Comparison of ENCODE assay signal across 16 mouse cellular contexts in the genomic region with DNA sequence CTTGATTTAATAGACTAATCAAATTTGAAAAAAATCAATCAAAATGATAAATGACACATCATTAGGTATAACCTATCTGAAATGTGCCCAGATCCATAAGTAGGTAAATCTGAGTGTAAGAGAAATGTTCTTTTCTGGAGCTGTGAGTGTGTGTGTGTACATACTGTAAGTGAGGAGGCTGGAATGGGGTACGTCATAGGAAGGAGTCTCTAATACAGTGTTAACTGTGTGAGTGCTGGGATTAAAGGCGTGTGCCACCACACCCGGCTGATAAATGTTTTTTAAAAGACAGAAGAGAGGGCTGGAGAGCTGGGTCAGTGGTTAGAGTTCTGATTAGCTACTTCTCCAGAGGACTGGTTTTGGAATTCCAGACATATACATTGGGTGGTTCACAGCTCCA. TPM values are rescaled to one million over a fixed set of nuclear protein-coding genes. Genes with fewer than 3 reads are reported as not detected.
DNase-seq lines count a peak whose midpoint lies in the region; ATAC-seq and TF ChIP-seq lines count a peak whose summit lies in the region.
"Had no signal": no experiment of that assay in that cellular context is flagged by ENCODE, and none has a peak within 500 bp of the region (broad histone marks: within the 10 kb centered on the region; RNA-seq: fewer than 3 reads in every experiment).

No protein-coding gene starts in this region.

- H3K27ac ChIP-seq in heart, embryonic 13.5 days (replicated peaks) = peak overlapping the region; percentile 59
- no peak overlapping the region for H3K27ac ChIP-seq in lung, embryonic 15.5 days
- peak overlapping the region; percentile 90 for H3K27ac ChIP-seq in bone marrow macrophage, adult 2 months (ENCODE audit: insufficient read depth, low read depth, low read length)
- H3K27ac ChIP-seq: embryonic facial prominence, embryonic 13.5 days; limb, embryonic 15.5 days had no signal

- 28% methylated on average over 3 of the region's 3 CpGs for WGBS in heart, embryonic 13.5 days
- WGBS in lung, embryonic 15.5 days = 48% methylated on average over 3 of the region's 3 CpGs

- ATAC-seq in heart, embryonic 13.5 days (ENCODE audit: extremely low read depth, insufficient number of reproducible peaks, low FRiP score, low TSS enrichment) = no peak
- ATAC-seq in lung, embryonic 15.5 days (ENCODE audit: borderline replicate concordance, extremely low read depth, low FRiP score, low TSS enrichment) = no peak
- peak; percentile 76; the same call in 1 of the 2 replicates for ATAC-seq in megakaryocyte-erythroid progenitor cell, adult 5-6 weeks (replicated peaks; ENCODE audit: low FRiP score, low TSS enrichment, poor library complexity, severe bottlenecking)
- ATAC-seq in frontal cortex, adult (ENCODE audit: low TSS enrichment) = no peak
- ATAC-seq: forebrain, postnatal 0 days had no signal

- TF ChIP-seq POLR2A in bone marrow macrophage, adult 2 months (IDR thresholded peaks at IDR 0.05; ENCODE audit: borderline replicate concordance, low read depth, low read length) = no peak

- H3K9me3 ChIP-seq in heart, embryonic 13.5 days = no peaks in the 10 kb centered on the region
- no peaks in the 10 kb centered on the region for H3K9me3 ChIP-seq in lung, embryonic 15.5 days
- H3K9me3 ChIP-seq: embryonic facial prominence, embryonic 13.5 days; limb, embryonic 15.5 days had no signal

- no peak overlapping the region for H3K4me3 ChIP-seq in heart, embryonic 13.5 days
- no peak overlapping the region for H3K4me3 ChIP-seq in lung, embryonic 15.5 days
- peak overlapping the region; percentile 27; the same call in 1 of the 2 replicates for H3K4me3 ChIP-seq in bone marrow macrophage, adult 2 months (ENCODE audit: insufficient read depth, low read length)
- H3K4me3 ChIP-seq: embryonic facial prominence, embryonic 13.5 days; limb, embryonic 15.5 days had no signal

- H3K4me2 ChIP-seq in heart, embryonic 13.5 days = peak overlapping the region; percentile 37
- peak overlapping the region; percentile 27 for H3K4me2 ChIP-seq in lung, embryonic 15.5 days
- H3K4me2 ChIP-seq: embryonic facial prominence, embryonic 13.5 days; limb, embryonic 15.5 days had no signal

- H3K27me3 ChIP-seq in heart, embryonic 13.5 days (replicated peaks) = no peaks in the 10 kb centered on the region
- no peaks in the 10 kb centered on the region for H3K27me3 ChIP-seq in lung, embryonic 15.5 days
- H3K27me3 ChIP-seq: embryonic facial prominence, embryonic 13.5 days; limb, embryonic 15.5 days had no signal

- 0 out of 2 replicates have a peak overlapping the region, but pooled peaks have one; percentile 19 for H3K9ac ChIP-seq in heart, embryonic 13.5 days
- H3K9ac ChIP-seq in lung, embryonic 15.5 days = no peak overlapping the region
- H3K9ac ChIP-seq: embryonic facial prominence, embryonic 13.5 days; forebrain, postnatal 0 days; limb, embryonic 15.5 days had no signal

- H3K36me3 ChIP-seq in heart, embryonic 13.5 days = peaks cover 43% of the 10 kb centered on the region
- peaks cover 27% of the 10 kb centered on the region for H3K36me3 ChIP-seq in lung, embryonic 15.5 days

- no peak for TF ChIP-seq CTCF in bone marrow macrophage, adult 2 months (IDR thresholded peaks at IDR 0.05; ENCODE audit: low read depth, low read length)

- no peak for DNase-seq in heart, adult 9 months (ENCODE audit: low spot score in 2 of 2)
- DNase-seq in lung, postnatal 14 days = no peak
- DNase-seq: cerebellum, adult 8-10 months; forebrain, postnatal 0 days; kidney, adult 8-10 months; midbrain, embryonic 14.5 days; retina, postnatal 1 day had no signal

- H3K4me1 ChIP-seq in heart, embryonic 13.5 days = peaks cover 18% of the 10 kb centered on the region
- H3K4me1 ChIP-seq in lung, embryonic 15.5 days = no peaks in the 10 kb centered on the region
- peaks cover 39% of the 10 kb centered on the region for H3K4me1 ChIP-seq in bone marrow macrophage, adult 2 months (ENCODE audit: control insufficient read depth, insufficient read depth, low read length)
- H3K4me1 ChIP-seq: embryonic facial prominence, embryonic 13.5 days; limb, embryonic 15.5 days had no signal

RNA-seq across cellular contexts. Expression of gene Cops4, which starts 7.5 kb away (rescaled TPM):
- 146 and 162 TPM in 2 replicates for polyA plus RNA-seq in heart, embryonic 13.5 days (2015; fragmentation: Nextera tagmentation; extraction: Ambion mirVana)
- polyA plus RNA-seq in lung, embryonic 15.5 days (2015; fragmentation: Nextera tagmentation; extraction: Ambion mirVana) = 187 and 190 TPM in 2 replicates
- polyA plus RNA-seq in bone marrow macrophage, adult 2 months (2012; ENCODE audit: insufficient read depth, insufficient read length, missing spikeins) = 46.4 and 50.7 TPM in 2 replicates
- total RNA-seq in megakaryocyte-erythroid progenitor cell, adult 5-6 weeks (2014; fragmentation: Nextera tagmentation) = 86.0 and 93.6 TPM in 2 replicates
- 186 and 187 TPM in 2 replicates for total RNA-seq in megakaryocyte-erythroid progenitor cell, adult 5-6 weeks (2017)

RNA-seq across cellular contexts. Expression of gene Lin54, which starts 25.2 kb away (rescaled TPM):
- 8.9 and 9.0 TPM in 2 replicates for polyA plus RNA-seq in heart, embryonic 13.5 days (2015; fragmentation: Nextera tagmentation; extraction: Ambion mirVana)
- 12.5 and 14.3 TPM in 2 replicates for polyA plus RNA-seq in lung, embryonic 15.5 days (2015; fragmentation: Nextera tagmentation; extraction: Ambion mirVana)
- 12.1 and 13.9 TPM in 2 replicates for polyA plus RNA-seq in bone marrow macrophage, adult 2 months (2012; ENCODE audit: insufficient read depth, insufficient read length, missing spikeins)
- total RNA-seq in megakaryocyte-erythroid progenitor cell, adult 5-6 weeks (2014; fragmentation: Nextera tagmentation) = 40.5 and 45.3 TPM in 2 replicates
- total RNA-seq in megakaryocyte-erythroid progenitor cell, adult 5-6 weeks (2017) = 32.1 and 56.5 TPM in 2 replicates

RNA-seq across cellular contexts. Expression of gene Plac8, which starts 46.4 kb away (rescaled TPM):
- polyA plus RNA-seq in heart, embryonic 13.5 days (2015; fragmentation: Nextera tagmentation; extraction: Ambion mirVana) = 5.7 and 5.8 TPM in 2 replicates
- polyA plus RNA-seq in lung, embryonic 15.5 days (2015; fragmentation: Nextera tagmentation; extraction: Ambion mirVana) = 12.7 and 20.7 TPM in 2 replicates
- 3.0 and 3.5 TPM in 2 replicates for polyA plus RNA-seq in bone marrow macrophage, adult 2 months (2012; ENCODE audit: insufficient read depth, insufficient read length, missing spikeins)
- total RNA-seq in megakaryocyte-erythroid progenitor cell, adult 5-6 weeks (2014; fragmentation: Nextera tagmentation) = 205 and 254 TPM in 2 replicates
- total RNA-seq in megakaryocyte-erythroid progenitor cell, adult 5-6 weeks (2017) = 198 and 535 TPM in 2 replicates
- total RNA-seq: layer of hippocampus, postnatal 10 days; left cerebral cortex, postnatal 25 days had no signal
